Mouse (Mus musculus): ENCODE results near the gene Msi1.

Msi1 gene

GRCm38 (mm10) chr5:115429359-115430186 lies at the start of gene Msi1:
Gene Msi1, plus strand, starts transcription at chr5:115429599.
- no peak for DNase-seq

DNA sequence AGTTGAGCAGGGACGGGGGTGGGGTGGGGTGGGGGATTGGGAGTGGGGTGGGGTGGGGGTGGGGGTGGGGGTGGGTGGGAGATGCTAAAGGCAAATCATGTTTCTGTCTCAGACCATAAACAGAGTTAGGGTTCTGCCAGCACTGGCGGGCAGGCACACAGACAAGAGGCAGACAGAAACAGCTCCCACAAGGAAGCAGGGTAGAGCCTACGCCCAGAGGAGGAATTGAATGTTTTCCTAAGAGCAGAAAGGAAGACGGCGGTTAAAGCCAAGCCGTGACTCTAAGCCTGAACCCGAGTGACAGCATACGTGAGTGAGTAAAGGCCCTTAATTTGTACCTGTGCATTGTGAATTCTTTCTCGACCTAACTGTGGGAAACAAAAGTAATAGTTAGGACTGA lies 37.5 kb upstream of the Msi1 start:
- DNase-seq: no peak

DNA sequence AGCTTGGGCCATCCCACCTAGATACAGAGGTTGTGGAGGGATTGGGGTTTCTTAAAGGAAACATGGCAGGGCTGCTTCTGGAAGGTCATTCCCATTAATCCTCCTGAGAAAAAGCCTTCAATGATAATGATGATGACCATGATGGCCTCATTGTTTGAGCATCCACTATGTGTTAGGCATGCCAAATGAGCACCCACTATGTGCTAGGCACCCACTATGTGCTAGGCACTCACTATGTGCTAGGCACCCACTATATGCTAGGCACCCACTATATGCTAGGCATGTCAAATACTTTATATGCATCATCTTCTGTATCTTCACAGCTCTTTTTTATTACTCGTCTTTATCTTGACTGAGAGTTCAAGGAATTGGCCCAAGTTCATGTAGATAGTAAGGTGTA lies 36.4 kb upstream of the Msi1 start:
- no peak for DNase-seq

DNA sequence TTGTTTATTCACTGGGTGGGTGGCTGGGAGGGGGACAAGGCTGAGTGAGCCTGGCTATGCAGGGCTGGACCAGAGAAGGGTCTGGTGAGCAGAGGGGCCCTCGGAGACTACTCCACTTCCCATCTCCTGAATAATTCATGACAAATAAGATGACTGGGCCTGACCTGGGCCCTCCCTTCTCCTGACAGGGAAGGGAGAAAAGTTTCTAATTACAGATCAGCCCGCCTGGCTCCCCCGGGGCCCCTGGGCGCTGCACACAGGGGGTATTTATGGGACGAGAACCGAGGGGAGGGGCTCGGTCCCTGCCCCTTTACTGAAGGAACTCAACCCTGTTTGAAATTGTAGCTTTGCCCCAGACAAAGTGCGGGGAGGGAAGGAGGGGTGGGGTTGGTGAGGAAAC lies 35.2 kb upstream of the Msi1 start:
- no peak for DNase-seq

GRCm38 (mm10) chr5:115394836-115395235 lies 34.6 kb upstream of the Msi1 start:
- no peak for DNase-seq

DNA sequence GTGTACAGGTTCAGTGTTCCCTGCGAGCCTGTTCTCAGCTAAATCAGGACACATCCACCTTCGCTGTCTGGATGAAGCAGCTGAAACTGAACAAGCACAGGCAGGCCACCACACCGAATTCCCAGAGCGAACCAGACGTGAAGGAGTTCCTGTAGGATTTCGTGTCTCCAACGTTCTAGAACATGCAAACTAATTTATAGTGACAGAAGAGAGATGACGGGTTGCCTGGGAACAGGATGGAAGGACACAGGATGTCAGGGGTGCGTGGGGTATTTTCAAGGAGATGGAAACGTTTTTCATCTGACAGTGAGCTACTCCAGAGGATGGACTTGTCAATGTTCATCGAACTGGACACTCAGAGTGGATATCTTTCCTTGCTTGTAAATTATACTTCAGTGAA lies 32.7 kb upstream of the Msi1 start:
- no peak for DNase-seq

DNA sequence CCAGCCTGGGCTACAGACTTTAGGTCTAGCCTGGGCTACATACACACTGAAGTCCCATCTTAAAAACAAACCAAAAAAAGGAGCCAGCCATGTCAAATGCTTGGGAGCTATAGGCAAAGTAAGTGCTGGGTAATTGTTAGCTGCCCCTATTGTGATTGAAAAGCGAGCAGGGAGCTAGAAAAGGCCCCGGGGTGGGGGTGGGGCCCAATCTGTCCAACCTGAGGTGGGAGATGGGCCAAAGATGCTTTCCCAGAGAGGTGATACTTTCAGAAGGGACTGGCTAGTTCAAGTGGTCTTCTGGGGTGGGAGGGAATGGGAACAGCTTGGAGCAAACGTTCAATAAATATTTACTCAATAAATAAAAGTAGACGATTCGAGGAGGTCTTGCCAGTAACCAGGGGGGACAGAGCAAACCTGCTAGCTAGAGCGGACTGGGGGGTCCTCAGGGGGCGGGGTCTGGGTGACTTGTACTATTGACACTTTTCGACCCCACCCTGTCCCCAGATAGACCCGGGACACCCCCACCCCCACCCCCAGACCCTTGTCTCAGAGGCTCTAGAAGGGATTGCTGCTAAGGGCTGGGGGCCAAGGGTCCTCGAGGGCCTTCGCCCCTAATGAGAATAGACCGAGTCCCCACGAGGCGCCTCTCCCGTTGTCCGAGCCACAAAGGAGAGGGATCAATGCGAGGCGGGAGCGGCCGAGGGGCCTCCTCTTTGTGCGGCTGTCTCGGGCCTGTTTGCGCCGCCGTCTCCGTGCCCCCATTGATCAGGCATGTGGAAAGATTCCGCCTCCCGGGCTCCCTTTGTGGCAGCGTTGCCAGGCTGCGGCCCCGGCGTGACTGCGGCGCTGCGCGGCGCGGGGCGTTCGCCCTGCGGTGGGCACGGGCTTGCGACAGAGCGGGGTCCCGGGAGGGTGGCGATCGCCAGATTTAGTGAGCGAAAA lies 31.3 kb upstream of the Msi1 start:
- peak; percentile 12 for DNase-seq

GRCm38 (mm10) chr5:115402063-115402462 lies 27.3 kb upstream of the Msi1 start:
- DNase-seq: no peak

DNA sequence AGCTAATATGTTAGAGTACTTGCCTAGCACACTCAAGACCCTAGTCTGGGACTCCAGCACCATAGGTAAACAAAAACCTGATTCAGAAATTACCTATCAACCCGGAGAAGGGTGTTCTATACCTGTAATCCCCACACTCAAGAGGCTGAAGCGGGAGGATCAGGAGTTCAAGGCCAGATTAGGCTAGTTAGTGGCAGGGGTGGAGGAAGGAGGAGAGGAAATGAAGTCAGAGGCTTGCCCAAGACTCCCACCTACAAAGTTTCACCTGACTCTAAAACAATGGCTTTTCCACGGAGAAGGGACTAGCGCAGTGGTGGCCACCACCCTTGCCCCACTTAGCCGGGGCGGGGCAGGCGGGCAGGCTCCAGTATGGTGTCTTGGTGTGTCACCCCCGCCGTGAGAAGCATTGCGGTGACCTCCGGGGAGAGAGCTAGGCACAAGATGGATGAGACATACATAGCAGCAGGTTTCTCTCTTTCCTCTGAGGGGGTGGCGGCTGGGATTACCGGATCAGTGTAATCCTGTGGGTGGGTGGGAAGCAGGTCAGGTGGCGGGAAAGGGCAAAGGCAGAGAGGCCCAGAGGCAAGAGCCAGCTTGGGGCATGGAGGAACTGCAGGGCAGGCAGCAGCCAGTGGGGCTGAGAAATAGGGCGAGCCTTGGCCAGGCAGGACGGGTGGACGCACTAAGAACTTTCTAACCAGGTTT lies 25.8 kb upstream of the Msi1 start:
- DNase-seq: no peak

GRCm38 (mm10) chr5:115404241-115404794 lies 25.1 kb upstream of the Msi1 start:
- DNase-seq: peak; percentile 12

DNA sequence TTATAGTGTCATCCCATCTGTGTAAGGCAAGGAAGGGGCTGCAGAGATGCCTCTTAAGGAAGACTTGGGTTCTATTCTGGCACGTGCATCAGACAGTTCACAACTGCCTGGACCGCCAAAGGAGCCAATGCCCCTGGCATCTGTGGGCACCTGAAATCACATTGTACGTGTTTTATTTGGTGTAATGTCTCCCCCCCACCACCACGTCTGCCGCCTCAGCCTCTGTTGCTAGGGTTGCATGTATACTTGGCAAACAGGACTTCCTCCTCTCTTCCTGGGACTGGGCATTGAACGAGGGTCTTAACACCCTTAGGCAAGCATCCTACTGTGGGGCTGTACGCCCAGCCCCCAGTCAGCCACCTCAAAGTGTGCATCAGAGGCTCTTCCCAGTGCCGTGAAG lies 24.2 kb upstream of the Msi1 start:
- DNase-seq: no peak

DNA sequence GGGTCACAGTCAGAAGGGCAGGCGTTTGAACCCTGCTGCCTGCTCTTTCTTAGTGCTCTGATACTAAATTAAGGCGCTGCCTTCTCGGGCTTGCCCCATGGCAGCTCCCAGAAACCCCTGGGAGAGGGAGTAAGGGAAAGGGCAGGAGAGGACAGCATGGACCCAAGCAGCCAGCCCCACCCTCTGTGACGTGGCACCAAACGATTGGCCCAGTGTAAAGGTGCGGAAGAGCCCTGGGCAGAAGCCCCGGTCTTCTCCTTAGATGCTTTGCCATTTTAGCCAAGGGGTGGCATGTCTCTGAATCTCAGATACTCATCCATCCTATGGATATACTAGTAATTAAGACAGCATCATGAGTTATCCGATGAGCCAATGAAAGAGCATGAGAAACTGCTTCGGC lies 21.3 kb upstream of the Msi1 start:
- DNase-seq: no peak

DNA sequence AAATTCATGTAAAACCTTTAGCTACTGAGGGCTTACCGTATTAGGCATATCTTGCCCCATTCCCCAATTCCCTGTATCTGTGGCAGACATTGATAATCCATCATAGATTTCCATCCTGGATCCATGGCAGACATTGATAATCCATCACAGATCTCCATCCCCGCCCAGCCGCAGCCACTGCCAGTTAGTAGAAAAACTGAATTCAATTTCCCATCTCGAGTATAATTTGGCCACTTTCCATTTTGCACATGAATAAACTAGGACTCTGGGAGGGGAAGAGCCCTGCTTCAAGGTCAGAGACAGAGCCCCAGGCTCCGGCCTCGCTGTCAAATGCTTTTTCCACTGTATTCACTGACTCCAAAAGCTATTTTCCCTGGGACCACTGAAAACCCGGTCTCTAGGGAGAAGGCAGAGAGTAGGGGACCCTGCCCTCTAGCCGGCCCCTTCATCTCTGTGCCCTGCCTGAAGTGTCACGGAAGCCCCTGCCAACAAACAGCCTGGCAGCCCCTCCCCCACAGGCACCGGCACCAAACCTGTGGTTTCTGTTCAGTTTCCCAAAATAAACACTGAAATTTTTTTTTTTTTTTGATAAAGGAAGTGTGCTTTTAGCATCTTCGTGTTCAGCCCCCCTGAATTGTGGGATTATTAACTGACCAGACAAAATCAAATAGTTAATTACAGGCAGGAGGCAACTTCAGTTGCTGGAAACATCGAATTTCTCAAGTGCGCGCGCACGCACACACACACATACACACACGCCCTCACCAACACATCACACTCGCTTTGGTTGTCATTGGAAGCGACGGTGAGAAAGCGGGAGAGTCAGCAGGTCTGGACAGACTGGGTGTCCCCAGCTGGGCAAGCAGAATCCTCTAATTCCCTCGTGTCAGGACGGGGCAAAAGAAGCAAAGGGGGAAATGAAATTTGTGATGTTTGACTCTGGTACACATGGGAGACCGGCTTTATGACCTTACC lies 14.0 kb upstream of the Msi1 start:
- no peak for DNase-seq

- DNase-seq: no peak
Measured at GRCm38 (mm10) chr5:115428831-115429358, 504 bp upstream of the Msi1 start.

DNA sequence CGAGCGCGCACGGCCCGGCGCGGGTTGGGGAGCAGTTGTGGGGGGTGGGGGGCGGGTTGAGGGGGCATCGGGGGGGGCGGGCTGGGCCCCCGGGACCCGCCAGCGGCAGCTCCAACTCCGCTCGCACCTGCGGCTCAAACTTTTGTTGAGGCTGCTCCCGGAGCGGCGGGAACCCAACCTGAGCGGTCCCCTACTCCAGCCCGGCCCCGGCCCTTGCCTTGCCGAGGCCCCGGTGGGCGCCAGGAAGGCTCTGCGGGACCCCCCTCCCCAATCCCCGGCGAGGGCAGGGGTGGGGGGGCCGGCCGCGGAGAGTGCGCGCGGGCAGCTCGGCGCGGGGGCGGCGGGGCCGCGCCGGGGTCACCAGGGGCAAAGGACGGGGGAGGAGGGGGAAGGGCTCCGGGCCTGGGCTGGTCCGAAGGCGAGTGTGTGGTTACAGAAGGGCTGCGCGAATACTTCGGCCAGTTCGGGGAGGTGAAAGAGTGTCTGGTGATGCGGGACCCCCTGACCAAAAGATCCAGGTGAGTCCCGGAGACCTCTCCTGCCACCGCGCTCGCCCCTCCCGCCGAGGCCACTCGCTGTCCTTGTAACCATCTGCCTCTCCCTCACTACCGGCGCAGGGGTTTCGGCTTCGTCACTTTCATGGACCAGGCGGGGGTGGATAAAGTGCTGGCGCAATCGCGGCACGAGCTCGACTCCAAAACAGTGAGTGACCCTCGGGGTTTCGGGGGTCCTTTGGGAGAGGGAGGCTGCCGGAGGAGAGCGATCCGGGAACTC lies 975 bp downstream of the Msi1 start:
- DNase-seq: no peak

- DNase-seq: no peak
Measured at GRCm38 (mm10) chr5:115431061-115431897, 1.9 kb downstream of the Msi1 start.

DNA sequence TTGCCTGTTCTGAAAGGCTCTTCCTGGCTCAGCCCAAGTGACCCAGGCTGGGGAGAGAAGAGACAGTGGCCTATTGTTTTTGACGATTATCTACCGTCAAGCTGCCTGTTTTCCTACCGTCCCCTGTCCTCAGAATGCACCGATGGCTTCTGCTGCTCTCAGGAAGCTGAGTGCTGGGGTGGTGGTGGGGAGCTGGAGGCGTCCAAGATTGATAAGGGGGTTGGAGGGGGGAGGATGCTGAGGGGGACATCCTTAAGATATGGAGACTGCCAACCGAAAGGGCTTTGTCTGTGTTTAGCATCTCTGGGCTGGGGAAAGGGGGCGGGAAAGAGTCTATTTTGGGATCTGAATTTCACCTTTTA lies 2.5 kb downstream of the Msi1 start:
- DNase-seq: no peak

GRCm38 (mm10) chr5:115432395-115432794 lies 3.0 kb downstream of the Msi1 start:
- DNase-seq: no peak

- no peak for DNase-seq
Measured at GRCm38 (mm10) chr5:115433191-115433590, 3.8 kb downstream of the Msi1 start.

Measured in cerebellum, adult 11-12 months (tissue).